Mouse (Mus musculus): ENCODE measurements around the gene Lcorl. TPM values are rescaled to one million over a fixed set of nuclear protein-coding genes. Genes with fewer than 3 reads are reported as not detected.

The Lcorl gene
- 1 to 10 TPM; 5.5 to 7.8 (median 6.0) TPM for total RNA-seq (2022)

- peak; percentile 81 to 85 for DNase-seq (ENCODE audit: low spot score in 2 of 2)
These were observed at the start of gene Lcorl for GRCm38 (mm10) chr5:45857254-45858011. Gene Lcorl, minus strand, starts transcription at chr5:45857615.

- DNase-seq (ENCODE audit: low spot score in 2 of 2), result no peak
These were observed 47.3 kb upstream of the Lcorl start for GRCm38 (mm10) chr5:45904683-45905082.

- no peak for DNase-seq (ENCODE audit: low spot score in 2 of 2)
These were observed 45.8 kb upstream of the Lcorl start for GRCm38 (mm10) chr5:45903246-45903645.

- no peak for DNase-seq (ENCODE audit: low spot score in 2 of 2)
These were observed 37.9 kb upstream of the Lcorl start for GRCm38 (mm10) chr5:45895362-45895761.

- DNase-seq (ENCODE audit: low spot score in 2 of 2), result no peak
These were observed 36.3 kb upstream of the Lcorl start for GRCm38 (mm10) chr5:45893696-45894095.

- DNase-seq (ENCODE audit: low spot score in 2 of 2), result no peak
These were observed 18.9 kb upstream of the Lcorl start for GRCm38 (mm10) chr5:45876328-45876727.

GRCm38 (mm10) chr5:45875472-45875871, 18.1 kb upstream of the Lcorl start:
- no peak for DNase-seq (ENCODE audit: low spot score in 2 of 2)

- no peak for DNase-seq (ENCODE audit: low spot score in 2 of 2)
These were observed 17.0 kb upstream of the Lcorl start for GRCm38 (mm10) chr5:45874284-45875030.

- no peak for DNase-seq (ENCODE audit: low spot score in 2 of 2)
These were observed 953 bp upstream of the Lcorl start for GRCm38 (mm10) chr5:45858368-45858767.

GRCm38 (mm10) chr5:45856876-45857253, 550 bp downstream of the Lcorl start:
- DNase-seq (ENCODE audit: low spot score in 2 of 2), result no peak

GRCm38 (mm10) chr5:45856303-45856821, 1.1 kb downstream of the Lcorl start:
- DNase-seq (ENCODE audit: low spot score in 2 of 2), result peak in 1 of 2 experiments; percentile 10

GRCm38 (mm10) chr5:45855526-45856302, 1.7 kb downstream of the Lcorl start:
- DNase-seq (ENCODE audit: low spot score in 2 of 2), result no peak

- DNase-seq (ENCODE audit: low spot score in 2 of 2), result no peak
These were observed 12.7 kb downstream of the Lcorl start for GRCm38 (mm10) chr5:45844723-45845122.

GRCm38 (mm10) chr5:45835131-45835530, 22.3 kb downstream of the Lcorl start:
- no peak for DNase-seq (ENCODE audit: low spot score in 2 of 2)

GRCm38 (mm10) chr5:45811527-45811926, 45.9 kb downstream of the Lcorl start:
- DNase-seq (ENCODE audit: low spot score in 2 of 2), result no peak

GRCm38 (mm10) chr5:45791864-45792263, 65.6 kb downstream of the Lcorl start:
- no peak for DNase-seq (ENCODE audit: low spot score in 2 of 2)

- no peak for DNase-seq (ENCODE audit: low spot score in 2 of 2)
These were observed 67.2 kb downstream of the Lcorl start for GRCm38 (mm10) chr5:45790221-45790620.

- no peak for DNase-seq (ENCODE audit: low spot score in 2 of 2)
These were observed 99.8 kb downstream of the Lcorl start for GRCm38 (mm10) chr5:45757502-45758121.

GRCm38 (mm10) chr5:45737911-45738310, 119.5 kb downstream of the Lcorl start:
- DNase-seq (ENCODE audit: low spot score in 2 of 2), result no peak

- no peak for DNase-seq (ENCODE audit: low spot score in 2 of 2)
These were observed 123.7 kb downstream of the Lcorl start for GRCm38 (mm10) chr5:45733751-45734150.

GRCm38 (mm10) chr5:45718848-45719488, 138.4 kb downstream of the Lcorl start:
- no peak for DNase-seq (ENCODE audit: low spot score in 2 of 2)
